16 mouse cellular contexts compared by ENCODE assay signal in genomic region chr14:74252189-74253145, GRCm38 (mm10).
DNase-seq lines count a peak whose midpoint lies in the region; ATAC-seq lines count a peak whose summit lies in the region.
"Had no signal": no experiment of that assay in that cellular context is flagged by ENCODE, and none has a peak within 500 bp of the region (broad histone marks: within the 10 kb centered on the region; RNA-seq: fewer than 3 reads in every experiment).

No protein-coding gene starts in this region.

- no peak for DNase-seq in forebrain, embryonic 11.5 days (ENCODE audit: low spot score)
- peak; percentile 84 for DNase-seq in brain, adult 2 months (ENCODE audit: low read depth, low spot score)
- peak; percentile 33 to 63 for DNase-seq in layer of hippocampus, adult 18-20 months (ENCODE audit: low spot score in 2 of 2)
- DNase-seq in left cerebral cortex, postnatal 36 days (ENCODE audit: low spot score in 2 of 2), result peak; percentile 39 to 48
- no peak for DNase-seq in cerebellum, adult 18-20 months
- no peak for DNase-seq in cerebellum, adult 9-11 months
- no peak for DNase-seq in midbrain, embryonic 10.5 days (ENCODE audit: low spot score)
- DNase-seq: adrenal gland, postnatal 10 days; cerebellum, postnatal 14 days; thymus, postnatal 4 days had no signal

- H3K4me2 ChIP-seq in forebrain, embryonic 15.5 days (replicated peaks), result no peak overlapping the region
- H3K4me2 ChIP-seq in forebrain, embryonic 11.5 days (ENCODE audit: low read depth, low read length, severe bottlenecking), result no peak overlapping the region
- H3K4me2 ChIP-seq: heart, embryonic 11.5 days; limb, embryonic 12.5 days; midbrain, embryonic 12.5 days; neural tube, embryonic 13.5 days had no signal

- no peak overlapping the region for H3K9ac ChIP-seq in forebrain, embryonic 15.5 days (replicated peaks)
- H3K9ac ChIP-seq in forebrain, embryonic 11.5 days (ENCODE audit: low read length), result no peak overlapping the region
- H3K9ac ChIP-seq: limb, embryonic 12.5 days; midbrain, embryonic 12.5 days; neural tube, embryonic 13.5 days had no signal

- no peaks in the 10 kb centered on the region for H3K9me3 ChIP-seq in forebrain, embryonic 15.5 days
- H3K9me3 ChIP-seq in forebrain, embryonic 11.5 days (ENCODE audit: control insufficient read depth, low read length), result no peaks in the 10 kb centered on the region
- H3K9me3 ChIP-seq in midbrain, embryonic 10.5 days (replicated peaks), result no peaks in the 10 kb centered on the region
- H3K9me3 ChIP-seq: limb, embryonic 12.5 days; midbrain, embryonic 12.5 days; neural tube, embryonic 13.5 days had no signal

- intact Hi-C loops in left cerebral cortex, postnatal 36 days (cut with DNase I), result loop anchor here (5.0 kb wide), 1 partner anchor 45 kb away; no protein-coding TSS in a partner anchor

- 0 out of 2 replicates have a peak, but pooled peaks have one; percentile 51 for ATAC-seq in forebrain, embryonic 15.5 days (replicated peaks)
- ATAC-seq in forebrain, embryonic 11.5 days (replicated peaks; ENCODE audit: low FRiP score), result no peak
- ATAC-seq: hindbrain, postnatal 0 days had no signal

- no peaks in the 10 kb centered on the region for H3K36me3 ChIP-seq in forebrain, embryonic 15.5 days
- H3K36me3 ChIP-seq in forebrain, embryonic 11.5 days (ENCODE audit: control insufficient read depth, insufficient read depth, low read length), result no peaks in the 10 kb centered on the region
- H3K36me3 ChIP-seq in midbrain, embryonic 10.5 days, result no peaks in the 10 kb centered on the region
- H3K36me3 ChIP-seq: limb, embryonic 12.5 days; midbrain, embryonic 12.5 days; neural tube, embryonic 13.5 days had no signal

- H3K4me1 ChIP-seq in forebrain, embryonic 15.5 days, result peaks cover 12% of the 10 kb centered on the region
- H3K4me1 ChIP-seq in forebrain, embryonic 11.5 days (replicated peaks; ENCODE audit: control insufficient read depth, insufficient read depth, low read length), result no peaks in the 10 kb centered on the region
- H3K4me1 ChIP-seq in midbrain, embryonic 10.5 days, result no peaks in the 10 kb centered on the region
- H3K4me1 ChIP-seq: limb, embryonic 12.5 days; midbrain, embryonic 12.5 days; neural tube, embryonic 13.5 days had no signal

- no peak overlapping the region for H3K27ac ChIP-seq in forebrain, embryonic 15.5 days (replicated peaks)
- no peak overlapping the region for H3K27ac ChIP-seq in forebrain, embryonic 11.5 days (ENCODE audit: low read depth, low read length)
- no peak overlapping the region for H3K27ac ChIP-seq in midbrain, embryonic 10.5 days (replicated peaks)
- H3K27ac ChIP-seq: hindbrain, postnatal 0 days; limb, embryonic 12.5 days; midbrain, embryonic 12.5 days; neural tube, embryonic 13.5 days had no signal

- no peak overlapping the region for H3K4me3 ChIP-seq in forebrain, embryonic 15.5 days
- no peak overlapping the region for H3K4me3 ChIP-seq in forebrain, embryonic 11.5 days (ENCODE audit: low read depth, low read length)
- H3K4me3 ChIP-seq in midbrain, embryonic 10.5 days, result no peak overlapping the region
- H3K4me3 ChIP-seq: limb, embryonic 12.5 days; midbrain, embryonic 12.5 days; neural tube, embryonic 13.5 days had no signal

- no peaks in the 10 kb centered on the region for H3K27me3 ChIP-seq in forebrain, embryonic 15.5 days
- no peaks in the 10 kb centered on the region for H3K27me3 ChIP-seq in forebrain, embryonic 11.5 days (ENCODE audit: control insufficient read depth, insufficient read depth, low read length)
- no peaks in the 10 kb centered on the region for H3K27me3 ChIP-seq in midbrain, embryonic 10.5 days (ENCODE audit: low read depth, poor library complexity, severe bottlenecking)
- H3K27me3 ChIP-seq: limb, embryonic 12.5 days; midbrain, embryonic 12.5 days; neural tube, embryonic 13.5 days had no signal

- WGBS in forebrain, embryonic 15.5 days, result 69% methylated on average over 10 of the region's 10 CpGs
- 74% methylated on average over 10 of the region's 10 CpGs for WGBS in forebrain, embryonic 11.5 days
- 75% methylated on average over 10 of the region's 10 CpGs for WGBS in midbrain, embryonic 10.5 days

Comparison
In these comparisons a context has a peak if more than half of its experiments do, and no peak if none do; other contexts are left out.
1. DNase-seq: peak in brain, adult 2 months (single experiment), layer of hippocampus, adult 18-20 months (2 of 2) and left cerebral cortex, postnatal 36 days (2 of 2); none in forebrain, embryonic 11.5 days (single experiment), cerebellum, adult 18-20 months (0 of 2), cerebellum, adult 9-11 months (single experiment) and midbrain, embryonic 10.5 days (single experiment).